Mouse (Mus musculus) thymus, adult 2 months (tissue): Measurements from ENCODE around the gene Ranbp9. TPM values are rescaled to one million over a fixed set of nuclear protein-coding genes. Genes with fewer than 3 reads are reported as not detected.

Experiments used
- DNase-seq: peaks from one replicate; pipeline ENCODE4 v3.0.0; 2021
- H3K27ac ChIP-seq: fragments of 200-500 bp; 2 replicates; pipeline ENCODE4 v1.5.1; 2012; ENCODE audit warnings: low read length, control low read depth; ENCODE audit not compliant: control insufficient read depth, insufficient read depth
- H3K27me3 ChIP-seq: fragments of 200-500 bp; 2 replicates; pipeline ENCODE4 v1.6.1; 2012; ENCODE audit warnings: mild to moderate bottlenecking, low read length, moderate library complexity, mixed read lengths; ENCODE audit not compliant: control insufficient read depth, insufficient read depth
- H3K36me3 ChIP-seq: fragments of 200-500 bp; 2 replicates; pipeline ENCODE4 v1.6.1; 2012; ENCODE audit warnings: mild to moderate bottlenecking, low read length, moderate library complexity; ENCODE audit not compliant: control insufficient read depth, insufficient read depth
- H3K4me1 ChIP-seq: fragments of 200-500 bp; replicated peaks from 2 replicates; pipeline ENCODE4 v1.6.1; 2012; ENCODE audit warnings: low read length; ENCODE audit not compliant: control insufficient read depth, insufficient read depth
- H3K4me3 ChIP-seq: fragments of 200-500 bp; 2 replicates; pipeline ENCODE4 v1.5.1; 2012; ENCODE audit warnings: mild to moderate bottlenecking, low read length, control low read depth, moderate library complexity; ENCODE audit not compliant: control insufficient read depth, insufficient read depth
- CTCF ChIP-seq: fragments of 200-500 bp; IDR thresholded peaks from 2 replicates; pipeline ENCODE4 v1.5.1; 2012; ENCODE audit warnings: mild to moderate bottlenecking, control low read depth, low read length, moderate library complexity, borderline replicate concordance; ENCODE audit not compliant: control insufficient read depth, poor library complexity, insufficient read depth; ENCODE audit errors: extremely low read depth
- POLR2A ChIP-seq: fragments of 200-500 bp; IDR thresholded peaks from 2 replicates; pipeline ENCODE4 v1.6.1; 2012; ENCODE audit warnings: mild to moderate bottlenecking, low read length, control low read depth, moderate library complexity; ENCODE audit not compliant: control insufficient read depth, poor library complexity, insufficient read depth; ENCODE audit errors: extremely low read depth
- WGBS: fragments of 180-500 bp; shearing (Covaris S2); methylation state at CpG from one replicate; pipeline ENCODE4 v1.1.7; 2018; 5-methylcytosine and 5-hydroxymethylcytosine counted together
- polyA plus RNA-seq: library from polyadenylated mRNA; depleted of rRNA; stranded (reverse); fragments of >200 nt; gene quantifications from 2 replicates; pipeline ENCODE4 v1.2.3, GENCODE M21; 2012; rRNA removed

The Ranbp9 gene
- polyA plus RNA-seq, 1 experiment: 26.7 TPM

DNA sequence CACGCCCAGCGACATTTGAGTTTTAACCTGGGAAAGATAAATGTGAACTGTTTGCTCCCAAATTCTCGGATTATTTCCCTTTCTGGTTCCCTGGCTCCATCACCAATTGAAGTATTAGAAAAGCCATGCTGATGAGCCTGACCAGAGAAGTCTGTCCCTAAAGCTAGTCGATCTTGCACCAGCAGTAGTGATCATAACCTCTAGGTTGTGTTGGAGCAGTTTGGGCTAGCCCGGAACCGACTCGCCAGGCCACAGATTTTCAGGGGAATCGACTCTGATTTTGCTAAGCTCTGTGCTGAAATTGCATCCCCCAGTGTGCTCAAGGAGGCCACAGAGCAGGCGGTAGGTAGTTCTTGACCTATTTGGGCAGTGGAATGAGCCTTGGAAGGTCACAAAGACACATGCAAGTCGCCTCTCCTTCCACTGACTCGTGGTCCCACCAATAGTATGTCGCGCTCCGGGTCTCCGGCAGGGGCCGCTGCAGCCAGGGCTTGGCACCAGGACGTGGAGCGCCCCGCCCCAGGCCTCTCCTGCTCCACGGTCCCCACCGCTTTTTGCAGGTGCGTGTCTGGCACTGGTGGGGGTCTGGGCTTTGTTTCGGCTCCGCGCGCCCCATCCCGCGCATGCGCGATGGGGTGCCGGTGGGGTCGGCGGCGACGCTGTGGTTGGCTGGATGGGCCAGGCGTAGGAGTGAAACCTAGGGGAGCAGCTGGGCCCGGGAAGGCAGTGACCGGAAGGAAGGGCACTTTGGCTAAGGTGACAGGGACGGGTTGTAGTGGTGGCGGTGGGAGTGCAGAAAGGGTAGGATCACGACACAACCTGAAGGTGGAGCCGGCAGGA is 115.9 kb downstream of the Ranbp9 start, which contains the start of gene Sirt5:
Gene Sirt5 (plus strand): TSS at position 512 of the 840 bp plus-strand sequence.
- H3K27ac ChIP-seq: peak within 1 kb of the TSS; percentile 39
- WGBS: 15% methylated on average over 42 of the region's 42 CpGs
- TF ChIP-seq POLR2A (peak; percentile 70; the same call in 1 of the 2 replicates), CTCF (peak; percentile 97)
- peaks cover 5% of the 10 kb centered on the region for H3K4me1 ChIP-seq
- DNase-seq: peak; percentile 98
- peak within 1 kb of the TSS; percentile 71 for H3K4me3 ChIP-seq
- H3K36me3 ChIP-seq: no peaks in the 10 kb centered on the region
- no peaks in the 10 kb centered on the region for H3K27me3 ChIP-seq

DNA sequence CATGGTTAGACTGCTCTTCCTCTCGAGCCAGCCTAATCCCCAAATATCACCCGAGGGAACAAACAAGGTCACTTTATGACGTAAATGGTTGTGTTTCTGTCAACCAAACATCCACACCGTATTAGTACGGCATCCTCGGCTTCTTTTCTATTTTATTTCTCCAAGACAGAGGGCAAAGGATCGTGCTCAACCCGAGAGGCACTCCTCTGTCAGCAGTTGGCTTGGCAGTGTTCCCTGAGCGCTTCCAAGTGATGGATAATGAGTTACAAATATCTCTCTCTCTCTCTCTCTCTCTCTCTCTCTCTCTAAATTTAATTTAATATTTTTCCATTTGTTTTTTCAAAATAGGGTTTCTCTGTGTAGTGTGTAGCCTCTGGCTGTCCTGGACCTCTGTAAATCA is 118.7 kb downstream of the Ranbp9 start:
- H3K4me3 ChIP-seq: no peak overlapping the region
- no peak for DNase-seq
- 97% methylated on average over 9 of the region's 9 CpGs for WGBS
- H3K4me1 ChIP-seq: peaks cover 5% of the 10 kb centered on the region
- no peak overlapping the region for H3K27ac ChIP-seq
- H3K36me3 ChIP-seq: no peaks in the 10 kb centered on the region
- H3K27me3 ChIP-seq: no peaks in the 10 kb centered on the region
- no peak for TF ChIP-seq CTCF
- no peak for TF ChIP-seq POLR2A

GRCm38 (mm10) chr13:43360534-43360933 is 120.5 kb downstream of the Ranbp9 start:
- Histone ChIP-seq H3K4me3 (no peak overlapping the region), H3K27me3 (no peaks in the 10 kb centered on the region), H3K4me1 (peaks cover 2% of the 10 kb centered on the region; the same call in 1 of the 2 replicates), H3K27ac (no peak overlapping the region), H3K36me3 (no peaks in the 10 kb centered on the region)
- TF ChIP-seq CTCF (no peak), POLR2A (no peak)
- 83% methylated on average over 6 of the region's 6 CpGs for WGBS
- no peak for DNase-seq

- no peak for DNase-seq
- TF ChIP-seq POLR2A (no peak), CTCF (no peak)
- H3K36me3 ChIP-seq: no peaks in the 10 kb centered on the region
- 97% methylated on average over 14 of the region's 14 CpGs for WGBS
- H3K4me1 ChIP-seq: no peaks in the 10 kb centered on the region
- no peak overlapping the region for H3K27ac ChIP-seq
- no peaks in the 10 kb centered on the region for H3K27me3 ChIP-seq
- H3K4me3 ChIP-seq: no peak overlapping the region
These were observed 124.5 kb downstream of the Ranbp9 start for GRCm38 (mm10) chr13:43356346-43357125.

DNA sequence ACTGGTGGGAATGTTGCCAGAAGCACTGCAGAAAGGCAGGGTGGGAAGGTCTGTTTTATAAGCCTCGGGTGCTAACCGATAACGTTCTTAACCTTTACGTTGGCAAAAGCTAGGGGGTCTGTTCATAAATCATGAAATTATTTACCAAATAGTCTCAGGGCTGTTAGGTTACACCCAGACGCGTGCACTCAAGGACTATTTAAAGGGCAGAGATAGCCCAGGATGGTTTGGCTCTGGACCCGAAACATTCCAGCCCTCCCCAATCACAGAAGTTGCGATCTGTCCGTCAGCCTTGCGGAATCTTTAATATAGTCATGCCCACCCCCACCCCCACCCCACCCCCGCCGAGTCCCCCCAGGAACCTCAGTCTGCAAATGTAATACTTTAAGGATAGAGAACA is 126.7 kb downstream of the Ranbp9 start:
- H3K4me1 ChIP-seq: no peaks in the 10 kb centered on the region
- no peak overlapping the region for H3K4me3 ChIP-seq
- 94% methylated on average over 12 of the region's 12 CpGs for WGBS
- no peaks in the 10 kb centered on the region for H3K27me3 ChIP-seq
- H3K36me3 ChIP-seq: no peaks in the 10 kb centered on the region
- no peak overlapping the region for H3K27ac ChIP-seq
- TF ChIP-seq POLR2A (no peak), CTCF (no peak)
- DNase-seq: no peak

DNA sequence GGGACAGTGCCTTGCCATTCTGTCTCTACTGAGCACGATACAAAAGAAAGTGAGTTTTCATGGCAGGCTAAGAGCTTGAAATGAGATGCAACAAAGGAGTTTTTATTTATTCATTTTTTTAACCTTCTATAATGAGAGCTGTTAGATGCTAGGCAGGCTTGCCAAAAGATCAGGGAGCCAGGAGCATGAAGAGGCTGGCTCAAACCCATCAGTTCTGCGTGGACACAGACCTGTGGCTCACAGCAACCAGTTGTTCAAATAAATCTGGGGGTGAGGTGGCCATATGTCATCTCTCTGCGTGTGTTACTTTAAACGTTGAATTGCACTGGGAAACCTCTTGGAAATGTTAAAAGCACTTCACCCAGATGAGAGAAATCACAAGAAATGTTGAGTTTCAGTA is 127.7 kb downstream of the Ranbp9 start:
- DNase-seq: no peak
- no peak overlapping the region for H3K4me3 ChIP-seq
- no peaks in the 10 kb centered on the region for H3K4me1 ChIP-seq
- no peaks in the 10 kb centered on the region for H3K36me3 ChIP-seq
- 90% methylated on average over 4 of the region's 4 CpGs for WGBS
- TF ChIP-seq CTCF (no peak), POLR2A (no peak)
- H3K27me3 ChIP-seq: no peaks in the 10 kb centered on the region
- no peak overlapping the region for H3K27ac ChIP-seq

Other genes starting within 250 kb of the Ranbp9 start
- gene Gfod1, start 177.1 kb downstream of the Ranbp9 start, polyA plus RNA-seq: 4.1 and 4.3 TPM in 2 replicates
- gene Sirt5, start 115.8 kb downstream of the Ranbp9 start, polyA plus RNA-seq: 15.6 and 17.0 TPM in 2 replicates
- gene Nol7, start 82.9 kb downstream of the Ranbp9 start, polyA plus RNA-seq: 88.7 and 91.0 TPM in 2 replicates
- gene Mcur1, start 78.9 kb upstream of the Ranbp9 start, polyA plus RNA-seq: 18.0 and 28.2 TPM in 2 replicates
- gene Rnf182, start 134.4 kb upstream of the Ranbp9 start, polyA plus RNA-seq: 0.13 and 0.18 TPM in 2 replicates